Comparison of ENCODE assay signal across 13 mouse cellular contexts in genomic region chr7:82770207-82770606, GRCm38 (mm10).
A peak's percentile ranks its signal among the peaks of the same experiment; 100 is the strongest.
DNase-seq lines count a peak whose midpoint lies in the region; ATAC-seq lines count a peak whose summit lies in the region.
"Had no signal": no experiment of that assay in that cellular context is flagged by ENCODE, and none has a peak within 500 bp of the region (broad histone marks: within the 10 kb centered on the region; RNA-seq: fewer than 3 reads in every experiment).

No protein-coding gene starts in this region.

- H3K9me3 ChIP-seq in forebrain, embryonic 13.5 days (replicated peaks), result no peaks in the 10 kb centered on the region; the same call in 1 of the 2 replicates
- H3K9me3 ChIP-seq in forebrain, embryonic 11.5 days (ENCODE audit: control insufficient read depth, low read length), result peaks cover 4% of the 10 kb centered on the region; the same call in 1 of the 2 replicates
- peaks cover 2% of the 10 kb centered on the region; the same call in 1 of the 2 replicates for H3K9me3 ChIP-seq in hindbrain, embryonic 16.5 days (ENCODE audit: control insufficient read depth, low read length)
- H3K9me3 ChIP-seq in intestine, embryonic 15.5 days, result no peaks in the 10 kb centered on the region
- H3K9me3 ChIP-seq: neural tube, embryonic 12.5 days had no signal

- peaks cover 10% of the 10 kb centered on the region for H3K4me1 ChIP-seq in forebrain, embryonic 13.5 days
- H3K4me1 ChIP-seq in forebrain, embryonic 11.5 days (replicated peaks; ENCODE audit: control insufficient read depth, insufficient read depth, low read length), result no peaks in the 10 kb centered on the region
- H3K4me1 ChIP-seq in hindbrain, embryonic 16.5 days (ENCODE audit: control insufficient read depth, insufficient read depth, low read depth, low read length), result peaks cover 11% of the 10 kb centered on the region
- peaks cover 9% of the 10 kb centered on the region; the same call in 1 of the 2 replicates for H3K4me1 ChIP-seq in intestine, embryonic 15.5 days (replicated peaks)

- no peak overlapping the region for H3K4me2 ChIP-seq in forebrain, embryonic 13.5 days
- H3K4me2 ChIP-seq in forebrain, embryonic 11.5 days (ENCODE audit: low read depth, low read length, severe bottlenecking), result no peak overlapping the region
- H3K4me2 ChIP-seq in hindbrain, embryonic 16.5 days (ENCODE audit: low read length), result no peak overlapping the region
- no peak overlapping the region for H3K4me2 ChIP-seq in intestine, embryonic 15.5 days (replicated peaks)
- H3K4me2 ChIP-seq: heart, embryonic 11.5 days; neural tube, embryonic 12.5 days had no signal

- no peak overlapping the region for H3K9ac ChIP-seq in forebrain, embryonic 13.5 days
- no peak overlapping the region for H3K9ac ChIP-seq in forebrain, embryonic 11.5 days (ENCODE audit: low read length)
- H3K9ac ChIP-seq in hindbrain, embryonic 16.5 days (ENCODE audit: low read depth, low read length), result no peak overlapping the region
- no peak overlapping the region for H3K9ac ChIP-seq in intestine, embryonic 15.5 days
- H3K9ac ChIP-seq: neural tube, embryonic 12.5 days had no signal

- H3K36me3 ChIP-seq in forebrain, embryonic 13.5 days (ENCODE audit: poor library complexity, severe bottlenecking), result 0 out of 2 replicates have a peak, but pooled peaks cover 3% of the 10 kb centered on the region
- peaks cover 2% of the 10 kb centered on the region; the same call in 1 of the 2 replicates for H3K36me3 ChIP-seq in forebrain, embryonic 11.5 days (ENCODE audit: control insufficient read depth, insufficient read depth, low read length)
- no peaks in the 10 kb centered on the region for H3K36me3 ChIP-seq in hindbrain, embryonic 16.5 days (ENCODE audit: control insufficient read depth, insufficient read depth, low read length)
- H3K36me3 ChIP-seq in intestine, embryonic 15.5 days, result peaks cover 3% of the 10 kb centered on the region; the same call in 1 of the 2 replicates

- 0 out of 2 replicates have a peak overlapping the region, but pooled peaks have one; percentile 31 for H3K27ac ChIP-seq in forebrain, embryonic 13.5 days
- no peak overlapping the region for H3K27ac ChIP-seq in forebrain, embryonic 11.5 days (ENCODE audit: low read depth, low read length)
- H3K27ac ChIP-seq in hindbrain, embryonic 16.5 days (ENCODE audit: low read depth, low read length), result no peak overlapping the region
- no peak overlapping the region for H3K27ac ChIP-seq in intestine, embryonic 15.5 days
- H3K27ac ChIP-seq: gastrocnemius, adult 2 months; neural tube, embryonic 12.5 days had no signal

- intact Hi-C loops in heart, postnatal 14 days (cut with DNase I), result no loop called here

- no peaks in the 10 kb centered on the region for H3K27me3 ChIP-seq in forebrain, embryonic 13.5 days
- no peaks in the 10 kb centered on the region for H3K27me3 ChIP-seq in forebrain, embryonic 11.5 days (ENCODE audit: control insufficient read depth, insufficient read depth, low read length)
- no peaks in the 10 kb centered on the region for H3K27me3 ChIP-seq in hindbrain, embryonic 16.5 days (replicated peaks; ENCODE audit: control insufficient read depth, insufficient read depth, low read length)
- H3K27me3 ChIP-seq in intestine, embryonic 15.5 days (replicated peaks), result no peaks in the 10 kb centered on the region
- H3K27me3 ChIP-seq: neural tube, embryonic 12.5 days had no signal

- H3K4me3 ChIP-seq in forebrain, embryonic 13.5 days, result no peak overlapping the region
- no peak overlapping the region for H3K4me3 ChIP-seq in forebrain, embryonic 11.5 days (ENCODE audit: low read depth, low read length)
- H3K4me3 ChIP-seq in hindbrain, embryonic 16.5 days (ENCODE audit: low read length), result no peak overlapping the region
- no peak overlapping the region for H3K4me3 ChIP-seq in intestine, embryonic 15.5 days (replicated peaks)
- H3K4me3 ChIP-seq: gastrocnemius, adult 2 months; neural tube, embryonic 12.5 days had no signal

- WGBS in forebrain, embryonic 13.5 days, result 60% methylated on average over 6 of the region's 6 CpGs
- 58% methylated on average over 6 of the region's 6 CpGs for WGBS in forebrain, embryonic 11.5 days
- 27% methylated on average over 6 of the region's 6 CpGs for WGBS in hindbrain, embryonic 16.5 days
- WGBS in intestine, embryonic 15.5 days, result 67% methylated on average over 6 of the region's 6 CpGs

- no peak for DNase-seq in forebrain, embryonic 11.5 days (ENCODE audit: low spot score)
- peak; percentile 27 for DNase-seq in retina, postnatal 1 day
- DNase-seq in retina, embryonic 14.5 days (ENCODE audit: low spot score), result no peak
- no peak for DNase-seq in frontal cortex, postnatal 25 days (ENCODE audit: low spot score in 2 of 2)
- no peak for DNase-seq in heart, postnatal 14 days
- DNase-seq: gastrocnemius, adult 2 months; lung, adult 2 months; right cerebral cortex, postnatal 25 days had no signal

- no peak for ATAC-seq in forebrain, embryonic 13.5 days
- ATAC-seq in forebrain, embryonic 11.5 days (replicated peaks; ENCODE audit: low FRiP score), result no peak
- ATAC-seq in hindbrain, embryonic 16.5 days, result peak; percentile 38; the same call in 1 of the 2 replicates
- no peak for ATAC-seq in intestine, embryonic 15.5 days
